Mouse (Mus musculus): ENCODE measurements around the gene Misp. TPM values are rescaled to one million over a fixed set of nuclear protein-coding genes. Genes with fewer than 3 reads are reported as not detected.

Gene Misp
- total and polyA plus RNA-seq, 3 experiments = not detected

DNA sequence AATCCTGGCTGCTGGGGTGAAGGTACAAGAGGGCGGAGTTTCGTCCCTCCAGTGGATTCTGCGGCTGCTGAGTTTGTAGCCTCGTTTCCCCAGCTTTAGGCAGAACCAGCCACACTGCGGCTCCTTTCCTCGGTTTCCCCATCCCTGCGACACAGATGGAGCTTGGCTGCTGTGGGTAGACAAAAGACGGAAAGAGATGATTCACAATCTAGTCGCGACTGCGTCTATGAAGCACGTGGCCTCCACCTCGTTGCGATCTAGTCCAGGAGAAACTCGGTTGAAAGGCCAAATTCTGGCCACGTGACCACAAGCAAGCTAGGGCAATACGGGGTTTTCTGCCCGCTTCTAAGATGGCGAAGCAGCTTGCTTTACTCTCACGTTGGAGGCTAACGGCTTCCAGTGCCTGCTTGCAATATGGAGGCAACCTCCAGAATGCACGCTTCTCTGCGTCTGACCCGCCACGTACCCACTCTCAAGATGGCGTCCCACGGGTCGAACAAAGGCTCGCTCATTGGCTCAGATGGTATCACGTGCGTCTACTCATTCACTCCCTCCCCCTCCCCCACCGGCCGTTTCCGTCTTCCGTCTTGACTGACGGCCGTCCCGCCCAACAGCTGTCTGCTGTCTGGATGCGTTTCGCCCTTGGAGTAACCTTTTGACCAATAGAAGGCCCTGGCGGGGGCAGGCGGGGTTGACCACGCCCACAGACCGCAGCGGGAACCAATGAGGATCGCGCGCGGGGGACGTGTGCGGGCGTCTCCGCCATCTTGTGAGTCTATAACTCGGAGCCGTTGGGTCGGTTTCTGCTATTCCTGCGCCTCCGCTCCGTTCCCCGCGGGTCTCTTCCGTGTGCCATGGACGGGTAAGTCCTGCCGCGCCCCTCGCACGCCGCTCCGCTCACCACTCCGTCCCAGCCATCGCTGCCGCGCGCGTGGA lies 33.3 kb downstream of the Misp start, which contains the start of gene Ptbp1:
Gene Ptbp1, plus strand, starts transcription at position 568 of the 936 bp plus-strand sequence.
- Histone ChIP-seq H3K36me3 (replicated peaks in 1 of 2; ENCODE audit: control insufficient read depth in 1 of 2, insufficient read depth in 1 of 2, low read length in 1 of 2) (peaks cover 29 to 37% of the 10 kb centered on the region in 2 experiments), H3K27me3 (replicated peaks) (no peaks in the 10 kb centered on the region), H3K27ac (ENCODE audit: insufficient read depth, low read depth) (peak within 1 kb of the TSS; percentile 98), H3K79me2 (replicated peaks; ENCODE audit: control insufficient read depth, extremely low read depth, insufficient read depth, poor library complexity, severe bottlenecking) (peaks cover 46% of the 10 kb centered on the region), H3K4me3 (replicated peaks in 1 of 3; ENCODE audit: low read depth in 2 of 3, low read length in 2 of 3, poor library complexity in 1 of 3) (peak within 1 kb of the TSS; percentile 90 to 100 (median 100)), H3K4me2 (ENCODE audit: insufficient read depth, low read depth, poor library complexity, severe bottlenecking) (peak within 1 kb of the TSS; percentile 84), H3K9ac (ENCODE audit: insufficient read depth, low read depth) (peak within 1 kb of the TSS; percentile 99), H3K4me1 (ENCODE audit: control insufficient read depth in 1 of 2, insufficient read depth in 2 of 2) (peaks cover 19 to 61% of the 10 kb centered on the region in 2 experiments), H3K9me3 (replicated peaks; ENCODE audit: low read length) (no peaks in the 10 kb centered on the region)
- dilution Hi-C loops (cut with MboI; ENCODE audit: extremely low pct_ligation_motif_present, extremely low pct_unique_long_range_greater_than_20kb, low sequenced_read_pairs) (no loop called here), in situ Hi-C loops (cut with MboI; ENCODE audit: low pct_ligation_motif_present, low pct_unique_long_range_greater_than_20kb, low sequenced_read_pairs) (no loop called here)
- TF ChIP-seq USF2 (conservative IDR thresholded peaks at IDR 0.05; ENCODE audit: low read depth, low read length) (peak; percentile 91), RCOR1 (conservative IDR thresholded peaks at IDR 0.05; ENCODE audit: low read depth, low read length) (0 out of 2 replicates have a peak, but pooled peaks have one; percentile 9), MAX (IDR thresholded peaks at IDR 0.05; ENCODE audit: low read length) (peak; percentile 100), TBP (conservative IDR thresholded peaks at IDR 0.05; ENCODE audit: low read depth, low read length) (peak; percentile 92), USF1 (IDR thresholded peaks at IDR 0.05; ENCODE audit: low read depth, low read length) (peak; percentile 89), ETS1 (conservative IDR thresholded peaks at IDR 0.05; ENCODE audit: low read depth, low read length) (no peak; the same call in 1 of the 2 replicates), TCF12 (IDR thresholded peaks at IDR 0.05; ENCODE audit: low read depth, low read length) (peak; percentile 64), EP300 (IDR thresholded peaks at IDR 0.05; ENCODE audit: low read length) (no peak), POLR2A (IDR thresholded peaks at IDR 0.05; ENCODE audit: low read depth, low read length) (peak; percentile 95), ZMIZ1 (IDR thresholded peaks at IDR 0.05; ENCODE audit: low read depth, low read length) (peak; percentile 96), CHD2 (IDR thresholded peaks at IDR 0.05; ENCODE audit: low read length) (peak; percentile 99), ZC3H11A (IDR thresholded peaks at IDR 0.05; ENCODE audit: low read depth, low read length) (no peak), ZNF384 (IDR thresholded peaks at IDR 0.05; ENCODE audit: low read depth, low read length) (no peak), BHLHE40 (IDR thresholded peaks at IDR 0.05; ENCODE audit: low read depth, low read length) (peak; percentile 84), ELF1 (IDR thresholded peaks at IDR 0.05; ENCODE audit: low read depth, low read length) (peak; percentile 93), HCFC1 (IDR thresholded peaks at IDR 0.05; ENCODE audit: low read depth, low read length) (peak; percentile 82), JUN (IDR thresholded peaks at IDR 0.05; ENCODE audit: insufficient read depth, low read depth, low read length) (no peak), SIN3A (IDR thresholded peaks at IDR 0.05; ENCODE audit: low read length) (peak; percentile 17), MYC (IDR thresholded peaks at IDR 0.05; ENCODE audit: low read depth, low read length) (peak; percentile 100), E2F4 (IDR thresholded peaks at IDR 0.05; ENCODE audit: insufficient replicate concordance, low read depth, low read length) (peak; percentile 57; the same call in 1 of the 2 replicates), KAT2A (IDR thresholded peaks at IDR 0.05; ENCODE audit: insufficient replicate concordance, low read length) (peak; percentile 75; the same call in 1 of the 2 replicates), ZKSCAN1 (IDR thresholded peaks at IDR 0.05; ENCODE audit: borderline replicate concordance, low read depth, low read length) (no peak), GABPA (IDR thresholded peaks at IDR 0.05; ENCODE audit: insufficient replicate concordance, low read depth, low read length) (no peak), NELFE (IDR thresholded peaks at IDR 0.05; ENCODE audit: low read depth, low read length) (peak; percentile 97), MEF2A (IDR thresholded peaks at IDR 0.05; ENCODE audit: borderline replicate concordance, low read depth, low read length) (no peak; the same call in 1 of the 2 replicates), POLR2AphosphoS2 (IDR thresholded peaks at IDR 0.05; ENCODE audit: low read depth, low read length) (peak; percentile 91), NRF1 (IDR thresholded peaks at IDR 0.05; ENCODE audit: low read depth, low read length) (peak; percentile 79), MXI1 (IDR thresholded peaks at IDR 0.05; ENCODE audit: low read depth, low read length) (peak; percentile 90), JUND (conservative IDR thresholded peaks at IDR 0.05; ENCODE audit: low read depth, low read length) (no peak), MAZ (IDR thresholded peaks at IDR 0.05; ENCODE audit: low read depth, low read length) (0 out of 2 replicates have a peak, but pooled peaks have one; percentile 70), CTCF (conservative IDR thresholded peaks at IDR 0.05 in 1 of 2, IDR thresholded peaks at IDR 0.05 in 1 of 2; ENCODE audit: low read depth in 2 of 2, low read length in 2 of 2) (no peak), RAD21 (IDR thresholded peaks at IDR 0.05; ENCODE audit: low read depth, low read length) (no peak)
- peak; percentile 100 for DNase-seq (ENCODE audit: extremely low read depth)

All from CH12.LX (cell line).